Mouse (Mus musculus) embryo, embryonic 9.5 days (tissue): ENCODE data around the gene Zfp449.

Experiments
- DNase-seq: peaks from one replicate; pipeline ENCODE4 v3.0.0-alpha.2; 2017; ENCODE audit errors: extremely low spot score

Zfp449 gene

GRCm38 (mm10) chrX:56346176-56346931 lies at the start of gene Zfp449:
Zfp449 (plus strand) TSS chrX:56346400.
- DNase-seq, result peak; percentile 79

GRCm38 (mm10) chrX:56307597-56307996 lies 38.6 kb upstream of the Zfp449 start:
- DNase-seq, result no peak

- no peak for DNase-seq
Observed at GRCm38 (mm10) chrX:56312813-56313212, 33.4 kb upstream of the Zfp449 start.

GRCm38 (mm10) chrX:56322096-56322495 lies 24.1 kb upstream of the Zfp449 start:
- DNase-seq, result no peak

GRCm38 (mm10) chrX:56322731-56323130 lies 23.5 kb upstream of the Zfp449 start:
- DNase-seq, result no peak

GRCm38 (mm10) chrX:56332046-56332445 lies 14.2 kb upstream of the Zfp449 start:
- no peak for DNase-seq

- peak; percentile 25 for DNase-seq
Observed at GRCm38 (mm10) chrX:56340305-56340704, 5.9 kb upstream of the Zfp449 start.

- DNase-seq, result no peak
Observed at GRCm38 (mm10) chrX:56342921-56343320, 3.3 kb upstream of the Zfp449 start.

- DNase-seq, result peak; percentile 1
Observed at GRCm38 (mm10) chrX:56346932-56347253, 693 bp downstream of the Zfp449 start.

- DNase-seq, result peak; percentile 51
Observed at GRCm38 (mm10) chrX:56374431-56375128, 28.4 kb downstream of the Zfp449 start, which contains the start of gene Smim10l2a. Smim10l2a (plus strand) TSS chrX:56374586.

- no peak for DNase-seq
Observed at GRCm38 (mm10) chrX:56380852-56381251, 34.7 kb downstream of the Zfp449 start.

GRCm38 (mm10) chrX:56384142-56384541 lies 37.9 kb downstream of the Zfp449 start:
- DNase-seq, result no peak

GRCm38 (mm10) chrX:56404646-56405045 lies 58.4 kb downstream of the Zfp449 start:
- DNase-seq, result no peak

GRCm38 (mm10) chrX:56405482-56405881 lies 59.3 kb downstream of the Zfp449 start:
- DNase-seq, result no peak

- DNase-seq, result no peak
Observed at GRCm38 (mm10) chrX:56406128-56406527, 59.9 kb downstream of the Zfp449 start.
